Mouse (Mus musculus) forebrain, postnatal 0 days (tissue): Measurements from ENCODE around the gene Nat9. TPM values are rescaled to one million over a fixed set of nuclear protein-coding genes. Genes with fewer than 3 reads are reported as not detected.

Experiments
- ATAC-seq: fragments of 200-750 bp; cut with Nextera tagmentation; 2 replicates; pipeline ENCODE4 v1.8.0; 2017; ENCODE audit warnings: mild to moderate bottlenecking, moderate library complexity
- DNase-seq: peaks from one replicate; pipeline ENCODE4 v3.0.0-alpha.2; 2015
- H3K27ac ChIP-seq: fragments of 300-500 bp; sonication (generic); 2 replicates; pipeline ENCODE4 v1.5.1; 2014; ENCODE audit warnings: low read depth, mild to moderate bottlenecking, antibody characterized with exemption, low read length, moderate library complexity, mixed read lengths
- H3K27me3 ChIP-seq: fragments of 300-500 bp; sonication (generic); 2 replicates; pipeline ENCODE4 v1.6.1; 2014; ENCODE audit warnings: mild to moderate bottlenecking, low read length, mixed read lengths; ENCODE audit not compliant: insufficient read depth
- H3K36me3 ChIP-seq: fragments of 300-500 bp; sonication (generic); 2 replicates; pipeline ENCODE4 v1.6.1; 2014; ENCODE audit warnings: mild to moderate bottlenecking, moderate library complexity; ENCODE audit not compliant: insufficient read depth
- H3K4me1 ChIP-seq: fragments of 300-500 bp; sonication (generic); 2 replicates; pipeline ENCODE4 v1.6.1; 2014; ENCODE audit warnings: antibody characterized with exemption; ENCODE audit not compliant: insufficient read depth
- H3K4me2 ChIP-seq: fragments of 300-500 bp; sonication (generic); 2 replicates; pipeline ENCODE4 v1.6.1; 2014; ENCODE audit warnings: low read depth, mild to moderate bottlenecking, moderate library complexity
- H3K4me3 ChIP-seq: fragments of 300-500 bp; sonication (generic); 2 replicates; pipeline ENCODE4 v1.5.1; 2014; ENCODE audit warnings: low read depth, low read length, mixed read lengths
- H3K9ac ChIP-seq: fragments of 300-500 bp; sonication (generic); 2 replicates; pipeline ENCODE4 v1.6.1; 2014; ENCODE audit warnings: mild to moderate bottlenecking
- H3K9me3 ChIP-seq: fragments of 300-500 bp; sonication (generic); 2 replicates; pipeline ENCODE4 v1.6.1; 2016; ENCODE audit warnings: low read length
- CTCF ChIP-seq: sonication (generic); IDR thresholded peaks from 2 replicates; pipeline ENCODE4 v1.5.1; 2016; ENCODE audit warnings: antibody characterized with exemption, control low read depth, low read depth
- WGBS: fragments of 180-500 bp; shearing (Covaris S2); extraction: QIAGEN DNeasy Blood & Tissue Kit; methylation state at CpG from one replicate; pipeline ENCODE4 v1.1.7; 2014; 5-methylcytosine and 5-hydroxymethylcytosine counted together
- polyA plus RNA-seq: library from polyadenylated mRNA; unstranded; fragments of >200 nt; fragmentation: Nextera tagmentation; extraction: Ambion mirVana; gene quantifications from 2 replicates; pipeline ENCODE4 v1.2.1, GENCODE M21; 2015
- total RNA-seq: library from RNA; depleted of rRNA; stranded (reverse); fragments of >200 nt; gene quantifications from 2 replicates; pipeline ENCODE4 v1.2.3, GENCODE M21; 2014

Nat9 gene
- total and polyA plus RNA-seq, 2 experiments from 2014 or later, result 18.6 to 19.2 TPM

DNA sequence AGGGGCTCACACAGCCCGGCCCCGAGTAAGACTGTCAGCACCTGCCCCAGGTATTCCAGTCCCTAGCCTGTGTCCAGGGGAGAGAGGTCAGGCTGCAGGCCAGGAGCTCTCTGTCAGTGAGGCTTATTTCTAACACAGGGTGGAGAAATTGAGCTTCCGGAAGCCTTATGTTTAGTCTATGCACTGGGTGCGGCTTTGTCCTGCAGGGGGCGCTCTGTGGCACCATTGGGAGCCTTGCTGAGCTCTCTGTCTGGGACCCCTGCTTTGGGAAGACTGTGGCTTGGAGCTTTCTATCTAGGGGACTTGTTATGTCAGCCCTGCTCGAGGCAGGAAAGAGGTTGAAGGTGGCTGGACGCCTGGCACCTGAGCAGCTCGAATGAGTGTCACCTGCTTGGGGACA, 37.2 kb upstream of the Nat9 start:
- H3K27ac ChIP-seq, result no peak overlapping the region
- no peak overlapping the region for H3K4me3 ChIP-seq
- H3K36me3 ChIP-seq, result peaks cover 5% of the 10 kb centered on the region; the same call in 1 of the 2 replicates
- peak; percentile 82 for DNase-seq
- WGBS, result 43% methylated on average over 8 of the region's 8 CpGs
- H3K27me3 ChIP-seq, result no peaks in the 10 kb centered on the region
- TF ChIP-seq CTCF, result peak; percentile 74
- no peak overlapping the region for H3K4me2 ChIP-seq
- no peaks in the 10 kb centered on the region for H3K9me3 ChIP-seq
- ATAC-seq, result peak; percentile 61; the same call in 1 of the 2 replicates
- H3K9ac ChIP-seq, result no peak overlapping the region
- H3K4me1 ChIP-seq, result peaks cover 18% of the 10 kb centered on the region; the same call in 1 of the 2 replicates

DNA sequence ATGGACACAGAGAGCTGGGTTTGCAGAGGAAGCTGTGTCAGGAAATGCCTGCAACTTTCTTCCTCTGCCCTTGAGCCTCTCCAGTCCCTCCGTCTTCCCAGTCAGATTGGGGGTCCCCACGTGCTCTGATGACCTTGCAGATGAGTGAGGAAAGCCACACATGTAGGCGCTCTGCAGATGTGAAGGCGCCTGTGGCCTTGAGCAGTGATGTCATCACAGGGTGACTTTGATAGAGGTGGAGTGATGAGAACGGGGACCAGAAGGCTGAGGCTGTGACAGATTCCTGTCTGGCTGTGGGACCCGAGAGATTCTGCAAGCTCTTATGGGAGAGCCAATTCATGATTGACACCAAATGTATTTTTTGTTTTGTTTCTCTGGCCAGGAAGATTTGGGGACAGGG, 36.2 kb upstream of the Nat9 start:
- Histone ChIP-seq H3K9me3 (no peaks in the 10 kb centered on the region), H3K9ac (no peak overlapping the region), H3K27me3 (no peaks in the 10 kb centered on the region), H3K36me3 (peaks cover 8% of the 10 kb centered on the region; the same call in 1 of the 2 replicates), H3K4me3 (no peak overlapping the region), H3K4me1 (peaks cover 18% of the 10 kb centered on the region; the same call in 1 of the 2 replicates), H3K27ac (no peak overlapping the region), H3K4me2 (no peak overlapping the region)
- DNase-seq (no peak), ATAC-seq (no peak)
- WGBS, result 79% methylated on average over 6 of the region's 6 CpGs
- TF ChIP-seq CTCF, result no peak

DNA sequence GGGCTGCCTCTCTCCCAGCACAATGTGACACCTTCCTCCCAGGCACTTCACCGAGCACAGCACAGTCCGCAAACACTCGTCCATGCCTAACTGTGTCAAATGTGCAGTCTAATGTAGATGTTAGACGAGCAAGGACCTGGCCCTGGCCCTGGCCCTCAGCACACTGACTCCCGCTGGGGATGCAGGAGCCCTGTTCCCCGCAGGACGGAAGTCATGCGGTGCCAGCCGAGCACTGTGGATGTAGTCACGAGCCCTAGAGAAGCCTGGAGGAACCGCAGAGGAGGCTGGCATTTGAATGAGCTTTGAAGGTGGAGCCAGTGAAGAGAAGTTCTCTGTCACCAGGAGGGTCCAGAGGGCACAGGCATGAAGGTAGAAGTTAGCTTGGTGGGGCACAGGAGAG, 35.8 kb upstream of the Nat9 start:
- Histone ChIP-seq H3K4me2 (no peak overlapping the region), H3K9me3 (no peaks in the 10 kb centered on the region), H3K36me3 (peaks cover 8% of the 10 kb centered on the region; the same call in 1 of the 2 replicates), H3K4me1 (peaks cover 18% of the 10 kb centered on the region; the same call in 1 of the 2 replicates), H3K27ac (no peak overlapping the region), H3K9ac (no peak overlapping the region), H3K27me3 (no peaks in the 10 kb centered on the region), H3K4me3 (no peak overlapping the region)
- WGBS, result 65% methylated on average over 11 of the region's 11 CpGs
- DNase-seq (no peak), ATAC-seq (no peak)
- no peak for TF ChIP-seq CTCF

DNA sequence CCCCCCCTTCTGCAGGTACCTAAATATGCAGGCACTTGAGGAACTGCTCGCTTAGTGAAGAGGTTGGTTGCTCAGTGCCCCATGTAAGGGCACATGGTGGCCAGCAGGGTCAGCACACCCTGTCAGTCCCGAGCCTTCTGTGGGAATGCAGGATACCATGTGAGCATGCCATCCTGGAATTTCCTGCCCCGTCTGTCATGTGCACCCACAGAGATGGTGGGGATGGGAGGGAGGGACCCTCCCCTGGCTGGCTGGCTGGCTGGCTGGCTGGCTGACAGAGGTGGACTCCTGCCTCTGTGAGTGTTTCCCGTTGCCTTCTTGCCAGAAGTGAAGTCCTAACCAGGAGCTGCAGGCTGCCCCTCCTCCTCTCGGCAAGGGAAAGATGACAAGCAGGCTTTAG, 34.9 kb upstream of the Nat9 start:
- TF ChIP-seq CTCF, result no peak
- peaks cover 8% of the 10 kb centered on the region; the same call in 1 of the 2 replicates for H3K36me3 ChIP-seq
- H3K9ac ChIP-seq, result no peak overlapping the region
- ATAC-seq (no peak), DNase-seq (no peak)
- no peak overlapping the region for H3K4me2 ChIP-seq
- H3K4me3 ChIP-seq, result no peak overlapping the region
- H3K4me1 ChIP-seq, result peaks cover 13% of the 10 kb centered on the region; the same call in 1 of the 2 replicates
- WGBS, result 37% methylated on average over 5 of the region's 5 CpGs
- no peak overlapping the region for H3K27ac ChIP-seq
- no peaks in the 10 kb centered on the region for H3K9me3 ChIP-seq
- no peaks in the 10 kb centered on the region for H3K27me3 ChIP-seq

DNA sequence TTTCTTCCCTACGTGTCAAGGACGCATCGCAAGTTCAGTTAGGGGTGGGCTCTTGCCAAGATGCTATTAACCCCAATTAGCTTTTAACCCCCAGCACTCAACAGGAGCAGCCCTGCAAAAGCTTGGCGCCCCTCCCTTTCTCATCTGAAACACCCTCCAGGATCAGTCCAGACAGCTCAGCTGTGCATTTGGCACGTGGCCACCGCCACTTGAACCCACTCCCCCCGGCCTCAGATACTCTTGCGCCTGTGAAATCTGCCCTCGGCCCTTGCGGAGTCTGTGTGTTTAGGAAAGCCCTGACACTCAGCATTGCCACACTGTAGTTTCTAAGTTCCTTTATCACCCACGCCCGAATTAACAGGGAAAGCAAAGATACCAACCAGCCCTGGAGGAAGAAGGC, 34.4 kb upstream of the Nat9 start:
- Histone ChIP-seq H3K9me3 (no peaks in the 10 kb centered on the region), H3K9ac (no peak overlapping the region), H3K4me2 (no peak overlapping the region), H3K4me3 (no peak overlapping the region), H3K27ac (no peak overlapping the region), H3K36me3 (peaks cover 8% of the 10 kb centered on the region; the same call in 1 of the 2 replicates), H3K4me1 (peaks cover 11% of the 10 kb centered on the region; the same call in 1 of the 2 replicates), H3K27me3 (no peaks in the 10 kb centered on the region)
- no peak for TF ChIP-seq CTCF
- 24% methylated on average over 12 of the region's 12 CpGs for WGBS
- DNase-seq (peak; percentile 32), ATAC-seq (no peak)

DNA sequence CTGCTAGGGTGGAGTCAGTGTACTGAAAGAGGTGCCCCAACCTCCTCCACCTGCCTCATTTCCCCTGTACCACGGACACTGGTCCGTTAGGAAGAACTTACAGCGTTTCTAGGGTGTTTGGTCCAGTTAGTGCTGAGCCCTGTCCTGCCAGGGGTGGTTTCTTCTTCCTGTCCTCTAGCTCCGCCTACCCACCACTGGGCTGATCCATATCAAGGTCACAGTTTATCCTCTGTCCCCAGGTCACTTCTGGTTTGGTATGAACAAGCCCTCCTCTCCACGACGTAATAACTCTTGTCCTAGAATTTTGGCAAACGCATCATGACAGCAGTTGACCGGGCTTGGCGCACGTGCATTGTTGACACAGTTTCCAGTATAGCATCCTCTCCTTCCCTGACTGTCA, 32.0 kb upstream of the Nat9 start:
- DNase-seq, result no peak
- Histone ChIP-seq H3K4me3 (no peak overlapping the region), H3K4me1 (no peaks in the 10 kb centered on the region), H3K4me2 (no peak overlapping the region), H3K9ac (no peak overlapping the region), H3K9me3 (no peaks in the 10 kb centered on the region), H3K27ac (no peak overlapping the region), H3K36me3 (peaks cover 8% of the 10 kb centered on the region; the same call in 1 of the 2 replicates), H3K27me3 (no peaks in the 10 kb centered on the region)
- WGBS, result 89% methylated on average over 10 of the region's 10 CpGs
- no peak for ATAC-seq
- no peak for TF ChIP-seq CTCF

DNA sequence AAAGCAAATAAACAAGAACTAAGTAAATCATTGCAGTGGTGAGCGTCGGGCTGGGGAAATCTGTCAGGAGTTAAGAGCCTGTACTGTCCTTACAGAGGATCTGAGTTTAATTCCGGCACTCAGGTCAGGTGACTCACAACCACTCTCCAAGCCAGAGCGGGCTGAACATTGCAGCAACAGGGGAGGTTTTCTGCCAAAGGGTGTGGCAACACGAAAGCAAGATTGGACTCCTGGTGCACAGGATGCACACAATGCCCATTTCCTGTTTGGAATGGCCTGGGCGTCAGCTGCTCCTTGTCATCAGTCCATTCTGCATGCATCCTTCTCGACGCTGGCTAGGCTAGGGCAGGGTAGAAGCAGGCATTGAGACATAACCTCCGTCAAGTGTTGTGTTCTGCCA, 31.6 kb upstream of the Nat9 start:
- Histone ChIP-seq H3K4me1 (no peaks in the 10 kb centered on the region), H3K27me3 (no peaks in the 10 kb centered on the region), H3K4me2 (no peak overlapping the region), H3K27ac (no peak overlapping the region), H3K36me3 (peaks cover 8% of the 10 kb centered on the region; the same call in 1 of the 2 replicates), H3K4me3 (no peak overlapping the region), H3K9ac (no peak overlapping the region), H3K9me3 (no peaks in the 10 kb centered on the region)
- WGBS, result 84% methylated on average over 9 of the region's 9 CpGs
- no peak for TF ChIP-seq CTCF
- no peak for DNase-seq
- ATAC-seq, result no peak
